Comparison of ENCODE assay signal across 23 mouse cellular contexts in genomic region chrX:77786354-77786753, GRCm38 (mm10).
"Had no signal": no experiment of that assay in that cellular context is flagged by ENCODE, and none has a peak within 500 bp of the region (broad histone marks: within the 10 kb centered on the region; RNA-seq: fewer than 3 reads in every experiment).

No protein-coding gene starts in this region.

- H3K4me1 ChIP-seq: heart, embryonic 13.5 days; heart, embryonic 15.5 days; hindbrain, embryonic 13.5 days; hindbrain, embryonic 15.5 days; intestine, embryonic 15.5 days; limb, embryonic 10.5 days; limb, embryonic 12.5 days; liver, embryonic 13.5 days had no signal

- ATAC-seq: inflammation-experienced regulatory T-cells, adult 6 months; intestine, embryonic 15.5 days; intestine, postnatal 0 days had no signal

- H3K27ac ChIP-seq: heart, adult 2 months; heart, embryonic 13.5 days; heart, embryonic 15.5 days; hindbrain, embryonic 13.5 days; hindbrain, embryonic 15.5 days; intestine, embryonic 15.5 days; layer of hippocampus, adult 2 months; left cerebral cortex, adult 2 months; limb, embryonic 10.5 days; limb, embryonic 12.5 days; liver, embryonic 13.5 days had no signal

- H3K27me3 ChIP-seq: heart, embryonic 13.5 days; heart, embryonic 15.5 days; hindbrain, embryonic 13.5 days; hindbrain, embryonic 15.5 days; intestine, embryonic 15.5 days; limb, embryonic 12.5 days; liver, embryonic 13.5 days had no signal

- DNase-seq: gastrocnemius, postnatal 14 days; gastrocnemius, postnatal 36 days; heart, adult 2 months; heart, postnatal 14 days; heart, postnatal 36 days; kidney, adult 18-20 months; kidney, adult 8-10 months; kidney, postnatal 10 days; kidney, postnatal 25 days; kidney, postnatal 4 days; liver; liver, embryonic 13.5 days had no signal

- H3K4me3 ChIP-seq: heart, adult 2 months; heart, embryonic 13.5 days; heart, embryonic 15.5 days; hindbrain, embryonic 13.5 days; hindbrain, embryonic 15.5 days; intestine, embryonic 15.5 days; layer of hippocampus, adult 2 months; left cerebral cortex, adult 2 months; limb, embryonic 10.5 days; limb, embryonic 12.5 days; liver, embryonic 13.5 days had no signal
